Mouse (Mus musculus): Measurements from ENCODE around the gene Gpatch11. TPM values are rescaled to one million over a fixed set of nuclear protein-coding genes. Genes with fewer than 3 reads are reported as not detected.
"Not testable (repeated sequence)": the region's sequence is repeated elsewhere in the genome, so short reads cannot be mapped to it uniquely, and the experiment has no call there.

Gpatch11 gene
- 56.5 and 59.2 TPM in 2 replicates for polyA plus RNA-seq (2015; fragmentation: Nextera tagmentation; extraction: Ambion mirVana)

GRCm38 (mm10) chr17:78834856-78835835 lies at the start of gene Gpatch11, which contains the start of gene Heatr5b:
Gene Gpatch11 (plus strand): TSS chr17:78835567.
Gene Heatr5b (minus strand): TSS chr17:78835364.
- H3K27ac ChIP-seq: peak within 1 kb of the TSS; percentile 88
- H3K4me3 ChIP-seq: peak within 1 kb of the TSS; percentile 87
- no peaks in the 10 kb centered on the region for H3K9me3 ChIP-seq
- H3K4me1 ChIP-seq: 0 out of 2 replicates have a peak, but pooled peaks cover 4% of the 10 kb centered on the region
- under 1% methylated on average over 81 of the region's 81 CpGs for WGBS
- peak within 1 kb of the TSS; percentile 85 for H3K4me2 ChIP-seq
- H3K36me3 ChIP-seq: peaks cover 28% of the 10 kb centered on the region
- H3K27me3 ChIP-seq: no peaks in the 10 kb centered on the region
- peak within 1 kb of the TSS; percentile 92 for H3K9ac ChIP-seq
- peak; percentile 98 for ATAC-seq (ENCODE audit: insufficient number of reproducible peaks, insufficient read depth, low FRiP score, low TSS enrichment, low read depth)

- 71% methylated on average over 3 of the region's 3 CpGs for WGBS
- not testable (repeated sequence) for H3K4me3 ChIP-seq; H3K4me1 ChIP-seq; H3K27ac ChIP-seq; H3K4me2 ChIP-seq; ATAC-seq (ENCODE audit: insufficient number of reproducible peaks, insufficient read depth, low FRiP score, low TSS enrichment, low read depth); H3K9me3 ChIP-seq; H3K27me3 ChIP-seq; H3K9ac ChIP-seq
- peaks cover 42% of the 10 kb centered on the region for H3K36me3 ChIP-seq
Observed at GRCm38 (mm10) chr17:78788273-78788672, 47.1 kb upstream of the Gpatch11 start.

GRCm38 (mm10) chr17:78791068-78791689 lies 44.2 kb upstream of the Gpatch11 start:
- H3K27me3 ChIP-seq: no peaks in the 10 kb centered on the region
- no peaks in the 10 kb centered on the region for H3K4me1 ChIP-seq
- no peak overlapping the region for H3K9ac ChIP-seq
- whole genome bisulfite sequencing: 84% methylated on average over 7 of the region's 7 CpGs
- H3K36me3 ChIP-seq: peaks cover 53% of the 10 kb centered on the region
- H3K4me2 ChIP-seq: no peak overlapping the region
- H3K9me3 ChIP-seq: no peaks in the 10 kb centered on the region
- no peak for ATAC-seq (ENCODE audit: insufficient number of reproducible peaks, insufficient read depth, low FRiP score, low TSS enrichment, low read depth)
- no peak overlapping the region for H3K27ac ChIP-seq
- no peak overlapping the region for H3K4me3 ChIP-seq

- H3K36me3 ChIP-seq: peaks cover 58% of the 10 kb centered on the region
- H3K4me3 ChIP-seq: no peak overlapping the region
- H3K27ac ChIP-seq: no peak overlapping the region
- H3K4me1 ChIP-seq: no peaks in the 10 kb centered on the region
- H3K9me3 ChIP-seq: no peaks in the 10 kb centered on the region
- no peak overlapping the region for H3K9ac ChIP-seq
- H3K27me3 ChIP-seq: no peaks in the 10 kb centered on the region
- WGBS: 91% methylated on average over 3 of the region's 3 CpGs
- no peak for ATAC-seq (ENCODE audit: insufficient number of reproducible peaks, insufficient read depth, low FRiP score, low TSS enrichment, low read depth)
- H3K4me2 ChIP-seq: no peak overlapping the region
Observed at GRCm38 (mm10) chr17:78791690-78792070, 43.7 kb upstream of the Gpatch11 start.

GRCm38 (mm10) chr17:78792122-78792521 lies 43.2 kb upstream of the Gpatch11 start:
- Histone ChIP-seq H3K9ac (no peak overlapping the region), H3K4me3 (no peak overlapping the region), H3K9me3 (no peaks in the 10 kb centered on the region), H3K27ac (no peak overlapping the region), H3K27me3 (no peaks in the 10 kb centered on the region), H3K4me1 (no peaks in the 10 kb centered on the region), H3K4me2 (no peak overlapping the region), H3K36me3 (peaks cover 62% of the 10 kb centered on the region)
- no peak for ATAC-seq (ENCODE audit: insufficient number of reproducible peaks, insufficient read depth, low FRiP score, low TSS enrichment, low read depth)
- 91% methylated on average over 3 of the region's 3 CpGs for WGBS

GRCm38 (mm10) chr17:78794390-78794789 lies 41.0 kb upstream of the Gpatch11 start:
- WGBS: 85% methylated on average over 5 of the region's 5 CpGs
- H3K27ac ChIP-seq: no peak overlapping the region
- H3K4me2 ChIP-seq: no peak overlapping the region
- no peak overlapping the region for H3K9ac ChIP-seq
- ATAC-seq (ENCODE audit: insufficient number of reproducible peaks, insufficient read depth, low FRiP score, low TSS enrichment, low read depth): no peak
- H3K4me3 ChIP-seq: no peak overlapping the region
- no peaks in the 10 kb centered on the region for H3K9me3 ChIP-seq
- H3K36me3 ChIP-seq: peaks cover 70% of the 10 kb centered on the region
- no peaks in the 10 kb centered on the region for H3K4me1 ChIP-seq
- H3K27me3 ChIP-seq: no peaks in the 10 kb centered on the region

GRCm38 (mm10) chr17:78797222-78797621 lies 38.1 kb upstream of the Gpatch11 start:
- H3K9ac ChIP-seq: no peak overlapping the region
- H3K36me3 ChIP-seq: peaks cover 72% of the 10 kb centered on the region
- H3K27me3 ChIP-seq: no peaks in the 10 kb centered on the region
- H3K4me1 ChIP-seq: no peaks in the 10 kb centered on the region
- no peak overlapping the region for H3K27ac ChIP-seq
- H3K4me2 ChIP-seq: no peak overlapping the region
- no peaks in the 10 kb centered on the region for H3K9me3 ChIP-seq
- WGBS: 92% methylated on average over 1 of the region's 1 CpGs
- no peak for ATAC-seq (ENCODE audit: insufficient number of reproducible peaks, insufficient read depth, low FRiP score, low TSS enrichment, low read depth)
- H3K4me3 ChIP-seq: no peak overlapping the region

- Histone ChIP-seq H3K27me3 (no peaks in the 10 kb centered on the region), H3K9ac (no peak overlapping the region), H3K4me1 (no peaks in the 10 kb centered on the region), H3K27ac (no peak overlapping the region), H3K4me2 (no peak overlapping the region), H3K9me3 (no peaks in the 10 kb centered on the region), H3K4me3 (no peak overlapping the region), H3K36me3 (peaks cover 43% of the 10 kb centered on the region)
- ATAC-seq (ENCODE audit: insufficient number of reproducible peaks, insufficient read depth, low FRiP score, low TSS enrichment, low read depth): no peak
Observed at GRCm38 (mm10) chr17:78809019-78809418, 26.3 kb upstream of the Gpatch11 start.

GRCm38 (mm10) chr17:78809582-78809981 lies 25.8 kb upstream of the Gpatch11 start:
- 93% methylated on average over 3 of the region's 3 CpGs for WGBS
- no peak overlapping the region for H3K9ac ChIP-seq
- ATAC-seq (ENCODE audit: insufficient number of reproducible peaks, insufficient read depth, low FRiP score, low TSS enrichment, low read depth): no peak
- H3K4me1 ChIP-seq: no peaks in the 10 kb centered on the region
- no peak overlapping the region for H3K4me2 ChIP-seq
- H3K9me3 ChIP-seq: no peaks in the 10 kb centered on the region
- H3K4me3 ChIP-seq: no peak overlapping the region
- H3K36me3 ChIP-seq: peaks cover 45% of the 10 kb centered on the region
- no peaks in the 10 kb centered on the region for H3K27me3 ChIP-seq
- H3K27ac ChIP-seq: no peak overlapping the region

- peaks cover 75% of the 10 kb centered on the region for H3K36me3 ChIP-seq
- no peak overlapping the region for H3K4me3 ChIP-seq
- no peaks in the 10 kb centered on the region for H3K4me1 ChIP-seq
- no peaks in the 10 kb centered on the region for H3K9me3 ChIP-seq
- H3K27me3 ChIP-seq: no peaks in the 10 kb centered on the region
- H3K27ac ChIP-seq: no peak overlapping the region
- H3K4me2 ChIP-seq: no peak overlapping the region
- no peak overlapping the region for H3K9ac ChIP-seq
- WGBS: 90% methylated on average over 13 of the region's 13 CpGs
- ATAC-seq (ENCODE audit: insufficient number of reproducible peaks, insufficient read depth, low FRiP score, low TSS enrichment, low read depth): no peak
Observed at GRCm38 (mm10) chr17:78824346-78824745, 11.0 kb upstream of the Gpatch11 start.

- Histone ChIP-seq H3K4me2 (peak overlapping the region; percentile 85), H3K36me3 (peaks cover 27% of the 10 kb centered on the region), H3K4me1 (0 out of 2 replicates have a peak, but pooled peaks cover 4% of the 10 kb centered on the region), H3K9me3 (no peaks in the 10 kb centered on the region), H3K27me3 (no peaks in the 10 kb centered on the region), H3K27ac (peak overlapping the region; percentile 88), H3K9ac (peak overlapping the region; percentile 71), H3K4me3 (peak overlapping the region; percentile 87)
- WGBS: 27% methylated on average over 2 of the region's 2 CpGs
- ATAC-seq (ENCODE audit: insufficient number of reproducible peaks, insufficient read depth, low FRiP score, low TSS enrichment, low read depth): no peak
Observed at GRCm38 (mm10) chr17:78836056-78836455, 689 bp downstream of the Gpatch11 start.

Data from embryonic facial prominence, embryonic 13.5 days (tissue).